Mouse (Mus musculus) heart, adult 2 months (tissue): ENCODE data around the gene Pecr.

Experiments
- CTCF ChIP-seq: fragments of 200-600 bp; IDR thresholded peaks from 2 replicates; pipeline ENCODE4 v1.8.1; 2022; ENCODE audit warnings: antibody characterized with exemption, mild to moderate bottlenecking, moderate library complexity
- POLR2A ChIP-seq: fragments of 200-500 bp; IDR thresholded peaks from 2 replicates; pipeline ENCODE4 v1.6.1; 2011; ENCODE audit warnings: mild to moderate bottlenecking, low read depth, low read length, control low read depth; ENCODE audit not compliant: insufficient read depth

DNA sequence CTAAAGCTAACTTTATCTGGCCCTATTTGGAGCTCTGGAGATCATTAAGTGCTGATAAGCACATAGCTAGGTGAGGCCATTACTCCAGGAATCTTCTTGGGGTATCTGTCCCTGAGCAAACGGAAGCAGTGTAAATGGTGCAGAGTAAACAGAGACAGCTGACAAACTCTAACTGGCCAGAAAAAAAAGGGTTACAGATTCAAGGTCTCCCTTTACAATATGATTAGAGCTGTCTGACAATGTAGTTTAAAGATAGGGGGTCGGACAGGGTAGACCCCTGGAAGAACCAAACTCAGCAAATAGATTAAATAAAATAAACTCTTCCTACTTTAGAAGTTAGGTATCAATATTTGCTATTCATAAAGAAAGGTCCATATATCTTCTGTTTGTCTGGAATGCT, 65.5 kb downstream of the Pecr start:
- TF ChIP-seq POLR2A (no peak), CTCF (no peak)
